Mouse (Mus musculus): ENCODE data around the gene 4931422A03Rik. TPM values are rescaled to one million over a fixed set of nuclear protein-coding genes. Genes with fewer than 3 reads are reported as not detected.
"Not testable (repeated sequence)": the region's sequence is repeated elsewhere in the genome, so short reads cannot be mapped to it uniquely, and the experiment has no call there.

The 4931422A03Rik gene
- polyA plus RNA-seq, 1 experiment from 2014 or later, result 1.8 TPM

GRCm38 (mm10) chr2:104032056-104032455 lies 3.9 kb upstream of the 4931422A03Rik start:
- Histone ChIP-seq H3K9me3 (ENCODE audit: control insufficient read depth, low read length) (no peaks in the 10 kb centered on the region), H3K27ac (ENCODE audit: low read depth, low read length) (no peak overlapping the region), H3K4me3 (ENCODE audit: low read length) (no peak overlapping the region), H3K36me3 (ENCODE audit: control insufficient read depth, insufficient read depth, low read length) (peaks cover 26% of the 10 kb centered on the region), H3K9ac (ENCODE audit: low read depth, low read length) (no peak overlapping the region), H3K27me3 (ENCODE audit: control insufficient read depth, insufficient read depth, low read length) (no peaks in the 10 kb centered on the region), H3K4me1 (ENCODE audit: control insufficient read depth, insufficient read depth, low read length) (peaks cover 14% of the 10 kb centered on the region), H3K4me2 (replicated peaks; ENCODE audit: low read depth, low read length) (no peak overlapping the region)
- ATAC-seq (ENCODE audit: low FRiP score, low TSS enrichment), result no peak
- WGBS, result 85% methylated on average over 3 of the region's 3 CpGs

- WGBS, result 75% methylated on average over 3 of the region's 3 CpGs
- no peak overlapping the region for H3K9ac ChIP-seq (ENCODE audit: low read depth, low read length)
- no peak overlapping the region for H3K4me3 ChIP-seq (ENCODE audit: low read length)
- ATAC-seq (ENCODE audit: low FRiP score, low TSS enrichment), result no peak
- H3K4me2 ChIP-seq (replicated peaks; ENCODE audit: low read depth, low read length), result no peak overlapping the region
- H3K27me3 ChIP-seq (ENCODE audit: control insufficient read depth, insufficient read depth, low read length), result no peaks in the 10 kb centered on the region
- no peaks in the 10 kb centered on the region for H3K9me3 ChIP-seq (ENCODE audit: control insufficient read depth, low read length)
- peaks cover 10% of the 10 kb centered on the region; the same call in 1 of the 2 replicates for H3K36me3 ChIP-seq (ENCODE audit: control insufficient read depth, insufficient read depth, low read length)
- H3K27ac ChIP-seq (ENCODE audit: low read depth, low read length), result no peak overlapping the region
- H3K4me1 ChIP-seq (ENCODE audit: control insufficient read depth, insufficient read depth, low read length), result peaks cover 14% of the 10 kb centered on the region
Measured at GRCm38 (mm10) chr2:104030381-104030780, 2.2 kb upstream of the 4931422A03Rik start.

- no peaks in the 10 kb centered on the region for H3K9me3 ChIP-seq (ENCODE audit: control insufficient read depth, low read length)
- ATAC-seq (ENCODE audit: low FRiP score, low TSS enrichment), result no peak
- H3K4me3 ChIP-seq (ENCODE audit: low read length), result peak overlapping the region; percentile 98
- no peaks in the 10 kb centered on the region for H3K27me3 ChIP-seq (ENCODE audit: control insufficient read depth, insufficient read depth, low read length)
- H3K4me1 ChIP-seq (ENCODE audit: control insufficient read depth, insufficient read depth, low read length), result peaks cover 14% of the 10 kb centered on the region
- H3K9ac ChIP-seq (ENCODE audit: low read depth, low read length), result no peak overlapping the region
- 73% methylated on average over 2 of the region's 2 CpGs for WGBS
- peaks cover 6% of the 10 kb centered on the region; the same call in 1 of the 2 replicates for H3K36me3 ChIP-seq (ENCODE audit: control insufficient read depth, insufficient read depth, low read length)
- peak overlapping the region; percentile 84 for H3K4me2 ChIP-seq (replicated peaks; ENCODE audit: low read depth, low read length)
- H3K27ac ChIP-seq (ENCODE audit: low read depth, low read length), result no peak overlapping the region
Measured at GRCm38 (mm10) chr2:104029074-104029473, 913 bp upstream of the 4931422A03Rik start.

GRCm38 (mm10) chr2:104027458-104028138 lies 563 bp downstream of the 4931422A03Rik start, which contains the start of gene Fbxo3:
Gene Fbxo3 (plus strand): TSS chr2:104027721.
- no peaks in the 10 kb centered on the region for H3K27me3 ChIP-seq (ENCODE audit: control insufficient read depth, insufficient read depth, low read length)
- whole genome bisulfite sequencing, result under 1% methylated on average over 42 of the region's 44 CpGs
- H3K4me3 ChIP-seq (ENCODE audit: low read length), result peak within 1 kb of the TSS; percentile 98
- peak within 1 kb of the TSS; percentile 95 for H3K9ac ChIP-seq (ENCODE audit: low read depth, low read length)
- ATAC-seq (ENCODE audit: low FRiP score, low TSS enrichment), result peak; percentile 96
- no peaks in the 10 kb centered on the region; the same call in 1 of the 2 replicates for H3K36me3 ChIP-seq (ENCODE audit: control insufficient read depth, insufficient read depth, low read length)
- H3K9me3 ChIP-seq (ENCODE audit: control insufficient read depth, low read length), result no peaks in the 10 kb centered on the region
- peak within 1 kb of the TSS; percentile 55; the same call in 1 of the 2 replicates for H3K27ac ChIP-seq (ENCODE audit: low read depth, low read length)
- H3K4me2 ChIP-seq (replicated peaks; ENCODE audit: low read depth, low read length), result peak within 1 kb of the TSS; percentile 84
- peaks cover 14% of the 10 kb centered on the region for H3K4me1 ChIP-seq (ENCODE audit: control insufficient read depth, insufficient read depth, low read length)

- no peak overlapping the region for H3K9ac ChIP-seq (ENCODE audit: low read depth, low read length)
- 94% methylated on average over 4 of the region's 4 CpGs for WGBS
- H3K4me3 ChIP-seq (ENCODE audit: low read length), result no peak overlapping the region
- H3K4me2 ChIP-seq (replicated peaks; ENCODE audit: low read depth, low read length), result no peak overlapping the region
- no peak overlapping the region for H3K27ac ChIP-seq (ENCODE audit: low read depth, low read length)
- no peaks in the 10 kb centered on the region for H3K36me3 ChIP-seq (ENCODE audit: control insufficient read depth, insufficient read depth, low read length)
- H3K9me3 ChIP-seq (ENCODE audit: control insufficient read depth, low read length), result no peaks in the 10 kb centered on the region
- no peak for ATAC-seq (ENCODE audit: low FRiP score, low TSS enrichment)
- H3K27me3 ChIP-seq (ENCODE audit: control insufficient read depth, insufficient read depth, low read length), result no peaks in the 10 kb centered on the region
- peaks cover 11% of the 10 kb centered on the region for H3K4me1 ChIP-seq (ENCODE audit: control insufficient read depth, insufficient read depth, low read length)
Measured at GRCm38 (mm10) chr2:104024656-104025055, 3.5 kb downstream of the 4931422A03Rik start.

DNA sequence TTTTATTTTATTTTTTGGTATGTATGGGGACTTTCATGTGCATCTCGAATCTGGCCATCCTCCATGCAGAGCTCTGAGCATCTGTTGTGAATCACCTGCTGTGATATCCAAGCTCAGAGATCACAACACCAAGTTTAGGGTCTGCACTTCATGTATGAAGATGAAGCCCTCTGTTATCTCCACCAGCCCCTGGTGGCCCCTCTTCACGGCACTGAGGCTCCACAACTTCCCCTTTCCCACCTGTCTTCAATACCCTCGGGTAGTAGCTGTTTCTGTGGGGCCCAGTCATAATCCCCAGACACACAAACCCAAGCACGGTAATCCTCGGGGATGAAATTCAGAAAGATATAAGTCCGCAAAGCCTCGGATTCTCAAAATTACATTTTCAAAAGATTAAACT lies 5.1 kb downstream of the 4931422A03Rik start:
- Histone ChIP-seq H3K27ac (ENCODE audit: low read depth, low read length) (no peak overlapping the region), H3K27me3 (ENCODE audit: control insufficient read depth, insufficient read depth, low read length) (no peaks in the 10 kb centered on the region), H3K9me3 (ENCODE audit: control insufficient read depth, low read length) (no peaks in the 10 kb centered on the region), H3K4me1 (ENCODE audit: control insufficient read depth, insufficient read depth, low read length) (no peaks in the 10 kb centered on the region), H3K36me3 (ENCODE audit: control insufficient read depth, insufficient read depth, low read length) (no peaks in the 10 kb centered on the region), H3K4me3 (ENCODE audit: low read length) (no peak overlapping the region), H3K4me2 (replicated peaks; ENCODE audit: low read depth, low read length) (no peak overlapping the region), H3K9ac (ENCODE audit: low read depth, low read length) (no peak overlapping the region)
- 86% methylated on average over 7 of the region's 7 CpGs for WGBS
- ATAC-seq (ENCODE audit: low FRiP score, low TSS enrichment), result no peak

GRCm38 (mm10) chr2:104008853-104009252 lies 19.3 kb downstream of the 4931422A03Rik start:
- not testable (repeated sequence) for H3K4me1 ChIP-seq (ENCODE audit: control insufficient read depth, insufficient read depth, low read length); H3K4me2 ChIP-seq (replicated peaks; ENCODE audit: low read depth, low read length); ATAC-seq (ENCODE audit: low FRiP score, low TSS enrichment); H3K9me3 ChIP-seq (ENCODE audit: control insufficient read depth, low read length); H3K27me3 ChIP-seq (ENCODE audit: control insufficient read depth, insufficient read depth, low read length); H3K36me3 ChIP-seq (ENCODE audit: control insufficient read depth, insufficient read depth, low read length); H3K4me3 ChIP-seq (ENCODE audit: low read length); H3K27ac ChIP-seq (ENCODE audit: low read depth, low read length); H3K9ac ChIP-seq (ENCODE audit: low read depth, low read length)
- 94% methylated on average over 3 of the region's 3 CpGs for WGBS

- Histone ChIP-seq H3K4me2 (replicated peaks; ENCODE audit: low read depth, low read length) (no peak overlapping the region), H3K4me3 (ENCODE audit: low read length) (no peak overlapping the region), H3K27me3 (ENCODE audit: control insufficient read depth, insufficient read depth, low read length) (no peaks in the 10 kb centered on the region), H3K27ac (ENCODE audit: low read depth, low read length) (no peak overlapping the region), H3K4me1 (ENCODE audit: control insufficient read depth, insufficient read depth, low read length) (no peaks in the 10 kb centered on the region), H3K9ac (ENCODE audit: low read depth, low read length) (no peak overlapping the region), H3K36me3 (ENCODE audit: control insufficient read depth, insufficient read depth, low read length) (no peaks in the 10 kb centered on the region), H3K9me3 (ENCODE audit: control insufficient read depth, low read length) (no peaks in the 10 kb centered on the region)
- no peak for ATAC-seq (ENCODE audit: low FRiP score, low TSS enrichment)
- WGBS, result 85% methylated on average over 7 of the region's 7 CpGs
Measured at GRCm38 (mm10) chr2:104007793-104008519, 20.2 kb downstream of the 4931422A03Rik start.
